Mouse (Mus musculus) layer of hippocampus, postnatal 10 days (tissue): ENCODE data around the gene Myh14. TPM values are rescaled to one million over a fixed set of nuclear protein-coding genes. Genes with fewer than 3 reads are reported as not detected.

Source experiments
- DNase-seq, 2 experiments: peaks; one replicate each; pipeline ENCODE4 v3.0.0; 2021; ENCODE audit warnings: low spot score in 2 of 2
- total RNA-seq, 2 experiments: library from RNA; stranded (reverse); gene quantifications; 2 replicates each; pipeline ENCODE4 v1.2.3; 2021

The Myh14 gene
- total RNA-seq, 2 experiments from 2014 or later, result 17.6 to 17.9 TPM

DNA sequence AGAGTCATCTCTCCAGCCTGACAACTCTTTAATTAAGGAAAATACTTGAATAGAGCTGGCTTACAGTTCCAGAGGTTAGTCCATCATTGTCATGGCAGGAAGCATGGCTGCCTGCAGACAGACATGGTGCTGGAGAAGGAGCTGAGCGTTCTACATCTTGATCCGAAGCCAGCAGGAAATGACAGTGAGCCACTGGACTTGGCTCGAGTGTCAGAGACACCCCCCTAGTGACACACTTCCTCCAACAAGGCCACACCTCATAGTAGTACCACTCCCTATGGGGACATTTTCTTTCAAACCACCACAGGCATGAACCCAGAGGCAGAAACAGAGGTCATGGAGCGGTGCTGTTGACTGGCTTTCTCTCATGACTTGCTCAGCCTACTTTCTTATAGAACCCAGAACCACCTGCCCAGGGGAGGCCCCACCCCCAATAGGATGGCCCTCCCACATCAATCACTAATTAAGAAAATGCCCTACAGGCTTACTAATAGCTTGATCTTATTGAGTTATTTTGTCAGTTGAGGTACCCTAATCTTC lies 86.3 kb downstream of the Myh14 start:
- DNase-seq, result no peak

DNA sequence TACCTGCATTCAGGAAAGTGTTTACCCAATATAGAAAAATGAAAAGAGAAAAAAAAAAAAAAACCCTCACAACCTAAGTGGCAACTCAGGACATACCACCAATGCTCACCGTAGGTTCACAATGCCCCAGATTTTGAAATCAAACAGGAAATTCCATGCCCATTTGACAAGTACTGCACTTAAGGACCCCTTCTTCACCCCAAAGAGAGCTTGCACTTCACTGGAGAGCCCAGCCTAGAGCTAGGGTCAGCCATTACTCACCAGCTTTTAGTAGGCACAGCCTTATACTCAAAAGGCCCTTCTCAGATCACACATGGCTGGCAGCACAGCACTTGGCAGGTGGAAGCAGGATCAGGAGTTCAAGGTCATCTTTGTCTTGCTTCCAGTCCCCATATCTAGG lies 87.5 kb downstream of the Myh14 start:
- DNase-seq, result no peak

DNA sequence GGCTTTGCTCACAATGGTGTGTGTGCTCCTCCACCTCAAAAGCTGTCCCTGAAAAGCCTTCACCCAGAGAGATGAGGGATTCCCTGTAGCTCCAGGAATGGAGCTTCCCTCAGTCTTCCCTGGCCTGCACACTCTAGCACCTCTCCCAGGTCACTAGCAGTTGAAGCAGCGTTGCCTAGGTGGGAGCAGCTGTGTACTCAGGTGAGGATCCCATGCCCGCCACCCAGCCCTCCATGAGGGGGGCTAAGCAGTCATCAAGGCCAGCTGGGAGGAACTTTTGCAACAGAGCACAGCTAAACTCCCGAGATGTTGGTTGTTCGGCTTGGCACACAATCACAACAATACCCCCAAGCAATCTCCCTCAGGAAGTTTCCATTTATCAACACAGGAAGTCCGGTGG lies 87.9 kb downstream of the Myh14 start:
- no peak for DNase-seq

DNA sequence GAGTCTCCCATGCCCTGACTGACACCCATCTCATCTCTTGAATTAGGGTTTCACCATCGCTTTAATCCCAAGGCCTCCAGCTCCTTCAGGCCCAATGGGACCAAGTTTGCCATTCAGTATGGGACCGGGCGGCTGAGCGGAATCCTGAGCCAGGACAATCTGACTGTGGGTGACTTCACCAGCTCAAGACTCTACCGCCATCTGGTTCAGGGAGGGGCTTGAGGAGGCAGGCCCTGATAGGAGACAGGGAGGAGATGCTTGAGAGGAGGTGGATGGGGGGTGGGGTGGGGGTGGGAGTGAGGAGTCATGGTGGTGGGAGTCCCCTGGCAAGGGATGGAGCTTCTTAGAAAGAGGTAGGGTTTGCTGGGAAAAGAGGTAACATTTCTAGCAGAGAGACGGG lies 89.0 kb downstream of the Myh14 start:
- DNase-seq, result no peak

DNA sequence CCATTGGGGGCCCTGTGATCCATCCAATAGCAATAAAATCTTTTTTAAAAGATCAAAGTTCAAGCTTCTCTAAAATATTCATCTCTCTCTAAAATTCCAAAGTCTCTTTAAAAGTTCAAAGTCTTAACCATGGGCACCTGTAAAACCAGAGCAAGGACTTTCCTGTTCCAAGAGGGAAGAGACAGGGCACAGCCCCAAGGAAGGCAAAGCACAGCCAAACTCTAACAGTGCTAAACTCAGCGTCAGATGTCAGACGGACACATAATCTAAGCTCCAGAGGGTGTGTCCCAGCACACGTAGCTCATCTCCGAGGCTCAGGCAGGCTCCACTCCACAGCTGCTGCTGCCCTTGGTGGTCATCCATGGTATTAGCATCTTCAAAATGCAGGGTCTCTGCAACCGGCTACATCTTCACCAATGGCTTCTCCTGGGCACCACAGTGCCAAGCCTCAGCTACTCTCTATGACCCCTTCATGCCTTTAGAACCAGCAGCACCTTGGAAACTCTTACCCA lies 94.3 kb downstream of the Myh14 start:
- no peak for DNase-seq

DNA sequence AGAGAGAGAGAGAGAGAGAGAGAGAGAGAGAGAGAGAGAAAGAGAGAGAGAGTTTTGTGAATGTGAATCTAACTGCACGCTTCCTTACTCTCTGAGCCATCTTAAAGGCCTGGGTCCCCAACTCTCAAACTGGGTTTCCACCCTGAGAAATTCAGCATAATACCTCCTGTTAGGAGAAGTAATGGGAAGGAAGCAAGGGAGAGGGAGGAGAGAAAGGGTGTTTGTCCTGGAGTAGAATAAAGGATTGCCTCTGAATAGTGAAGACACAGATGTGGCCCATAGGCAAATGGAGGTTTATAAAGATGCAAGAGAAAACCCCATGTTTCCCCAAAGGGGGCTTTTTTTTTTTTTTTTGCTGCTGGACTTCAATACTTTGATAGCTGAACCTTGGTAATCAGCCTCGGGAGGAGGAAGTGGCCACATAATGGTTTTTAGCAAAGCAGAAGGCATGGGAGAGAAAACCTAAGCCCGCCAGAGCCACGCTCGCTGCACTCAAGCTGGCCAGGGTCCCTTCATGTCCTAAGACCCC lies 97.6 kb downstream of the Myh14 start:
- no peak for DNase-seq

DNA sequence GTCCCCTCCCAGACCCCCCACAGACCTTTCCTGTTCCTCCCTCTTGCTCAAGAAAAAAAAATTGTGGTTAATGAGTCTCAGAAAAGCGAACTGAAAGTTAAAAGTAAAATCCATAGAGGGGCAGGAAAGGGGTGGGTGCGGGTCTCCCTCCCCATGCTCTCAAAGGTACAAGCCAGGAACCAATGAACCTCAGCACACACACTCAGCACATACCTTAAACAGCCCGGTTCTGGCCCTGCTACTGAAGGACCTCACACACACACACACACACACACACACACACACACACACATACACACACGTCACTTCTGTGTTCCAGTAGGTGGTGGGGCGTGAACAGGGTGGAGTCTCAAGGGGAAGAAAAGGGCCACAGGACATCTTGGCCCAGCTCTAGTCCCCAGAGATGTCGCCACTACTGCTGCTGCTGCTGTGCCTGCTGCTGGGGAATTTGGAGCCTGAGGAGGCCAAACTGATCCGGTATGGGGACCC lies 98.4 kb downstream of the Myh14 start, which contains the start of gene Napsa:
Gene Napsa (plus strand): TSS at position 168 of the 489 bp plus-strand sequence.
- DNase-seq, result no peak

DNA sequence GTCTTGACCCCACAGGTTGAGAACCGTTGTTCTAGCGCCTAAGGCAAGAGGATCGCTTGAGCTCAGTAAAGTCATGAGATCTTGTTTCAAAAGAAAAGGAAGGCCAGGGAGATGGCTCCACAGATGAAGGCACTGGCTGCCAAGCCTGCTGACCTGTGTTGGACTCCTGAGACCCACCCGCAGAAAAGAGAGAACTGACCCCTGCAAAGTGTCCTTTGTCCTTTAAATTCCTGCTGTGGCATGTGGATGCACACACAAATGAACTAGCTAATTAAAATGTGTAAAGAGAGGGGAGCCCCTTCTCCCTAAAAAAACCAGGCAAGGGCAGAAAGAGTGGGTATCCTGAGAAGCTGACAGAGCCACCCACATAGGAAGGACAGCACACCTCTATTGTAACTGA lies 98.8 kb downstream of the Myh14 start:
- DNase-seq, result no peak

DNA sequence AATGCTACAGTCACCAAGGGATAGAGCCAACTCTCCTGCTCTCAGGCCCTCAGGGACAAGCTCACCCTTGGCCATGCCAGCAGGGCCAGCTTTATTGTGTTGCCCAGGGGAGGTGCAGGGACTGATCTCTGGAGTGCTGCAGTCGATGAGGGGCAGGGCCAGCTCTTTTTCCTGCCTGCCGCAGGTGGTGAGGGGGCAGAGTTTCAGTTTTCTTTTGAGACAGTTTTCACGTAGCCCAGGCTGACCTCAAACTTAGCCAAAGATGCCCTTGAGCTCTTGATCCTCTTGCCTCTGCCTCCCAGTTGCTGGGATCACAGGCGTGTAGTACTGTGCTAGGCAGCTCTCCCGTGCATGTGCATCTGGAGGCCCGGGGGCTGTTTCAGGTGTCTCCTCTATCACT lies 99.7 kb downstream of the Myh14 start:
- no peak for DNase-seq

DNA sequence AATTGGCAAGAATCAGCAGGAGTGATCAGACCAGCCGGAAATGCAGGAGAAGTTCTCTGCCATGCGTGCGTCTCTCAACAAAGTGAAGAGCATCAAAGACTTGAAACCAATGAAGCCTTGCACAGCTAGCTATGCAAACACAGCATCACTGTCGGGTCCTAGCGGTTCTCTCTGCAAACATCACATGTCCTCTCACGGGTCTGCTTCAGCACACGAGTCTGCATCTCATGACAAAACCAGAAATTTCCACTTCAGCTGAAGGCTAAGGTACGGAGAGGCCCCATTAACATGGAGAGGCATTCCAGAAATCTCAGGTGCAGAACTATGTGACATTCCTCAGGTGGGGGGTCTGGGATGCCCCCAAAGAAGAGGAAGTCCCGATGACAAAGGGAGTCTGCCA lies 101.8 kb downstream of the Myh14 start:
- DNase-seq, result no peak

DNA sequence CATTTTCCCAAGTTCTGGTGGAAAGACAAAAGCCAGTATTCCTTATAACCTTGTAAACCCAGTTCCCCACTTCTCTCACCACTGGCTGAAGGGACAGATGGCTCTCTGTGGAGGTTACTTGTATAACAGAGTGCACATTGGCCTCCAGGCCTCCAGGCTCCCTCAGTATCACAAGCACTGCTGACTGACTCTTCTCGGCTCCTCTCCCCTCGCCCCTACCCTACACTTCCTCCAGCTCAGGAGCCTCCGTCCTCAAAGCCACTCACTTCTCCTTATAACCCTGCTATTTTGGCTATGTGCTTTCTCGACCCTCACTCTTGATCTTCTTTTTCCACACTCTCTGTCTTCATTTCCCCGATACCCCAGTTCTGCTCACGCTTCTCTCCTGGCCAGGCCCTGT lies 105.2 kb downstream of the Myh14 start:
- DNase-seq, result no peak

DNA sequence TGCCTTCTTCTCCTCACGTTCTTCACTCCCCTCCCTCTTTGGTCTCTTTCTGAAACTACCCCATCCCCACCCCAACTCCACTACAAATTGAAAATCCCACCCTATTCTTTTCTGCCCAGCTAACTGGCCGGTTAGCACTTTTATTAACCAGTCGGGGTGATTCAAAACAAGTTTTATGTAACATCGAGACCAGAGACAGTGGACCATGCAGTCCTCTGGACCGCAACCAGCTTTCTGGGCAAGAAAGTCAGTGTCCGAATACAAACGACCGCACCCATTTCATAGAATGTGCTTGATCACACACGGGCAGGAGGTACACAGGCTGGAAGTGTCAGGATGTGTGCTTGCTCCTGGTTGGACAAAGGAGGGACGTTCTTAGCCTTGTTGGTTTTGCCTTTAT lies 106.2 kb downstream of the Myh14 start:
- DNase-seq, result no peak

DNA sequence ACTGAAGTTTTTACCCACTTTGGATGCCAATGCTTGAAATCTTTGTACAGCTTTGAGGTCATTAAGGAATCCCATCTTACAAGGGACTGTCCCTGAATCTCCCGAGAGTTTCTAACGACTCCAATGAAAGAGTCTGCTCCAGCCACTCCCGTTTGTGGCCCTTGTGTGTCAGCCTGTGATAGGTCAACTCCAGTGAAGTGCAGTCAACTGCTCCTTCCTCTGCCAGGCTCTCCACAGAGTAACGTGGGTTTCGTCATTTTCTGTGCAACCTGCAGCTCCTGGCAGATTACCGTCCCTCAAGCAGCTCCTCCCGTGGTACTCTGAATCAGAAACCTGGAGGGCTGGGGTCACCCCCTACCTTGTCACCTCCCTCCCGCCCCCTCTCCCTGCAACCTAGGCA lies 107.4 kb downstream of the Myh14 start:
- no peak for DNase-seq

DNA sequence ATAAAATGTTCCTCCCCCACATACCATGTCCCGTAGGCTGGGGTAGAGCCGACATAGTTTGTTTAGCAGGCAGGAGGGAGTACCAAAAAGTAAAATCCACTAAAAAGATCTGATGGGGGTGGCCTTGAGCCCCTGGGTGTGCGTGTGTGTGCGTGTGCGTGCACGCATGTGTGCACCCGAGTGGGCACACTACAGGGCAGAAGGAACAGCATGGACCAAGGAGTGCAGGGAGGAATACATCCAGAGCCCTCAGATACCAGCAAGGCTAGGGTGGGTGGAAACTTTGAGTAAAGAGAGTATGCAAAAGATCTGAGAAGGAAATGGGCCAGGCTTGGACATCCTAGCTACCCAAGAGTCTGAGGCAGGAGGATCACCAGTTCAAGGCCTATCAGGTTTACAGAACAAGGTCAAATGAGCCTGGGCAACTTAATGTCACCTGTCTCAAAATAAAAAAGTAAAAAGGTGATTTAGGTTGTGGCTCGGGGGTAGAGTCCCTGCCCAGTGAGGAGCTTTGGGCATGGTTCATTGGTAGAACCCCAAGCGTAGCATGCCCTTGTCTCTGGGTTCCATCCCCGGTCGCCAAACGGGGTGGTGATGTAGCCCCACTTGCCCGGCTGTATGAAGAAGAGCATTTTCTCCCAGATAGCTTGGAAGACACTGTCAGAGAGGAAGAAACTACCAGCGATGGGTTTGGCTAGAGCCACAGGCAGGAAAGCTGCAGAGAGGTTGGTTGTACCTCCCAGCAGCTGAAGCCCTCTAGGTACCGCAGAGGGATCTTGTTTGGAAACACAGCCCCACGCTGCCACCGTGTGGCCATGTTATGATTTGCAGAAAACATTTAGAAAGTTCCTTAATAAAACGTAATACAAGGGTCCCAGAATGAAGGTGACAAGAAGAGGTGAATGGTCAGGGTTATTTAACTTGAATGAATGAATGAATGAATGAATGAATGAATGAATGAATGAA lies 109.9 kb downstream of the Myh14 start:
- DNase-seq, result peak; percentile 86

DNA sequence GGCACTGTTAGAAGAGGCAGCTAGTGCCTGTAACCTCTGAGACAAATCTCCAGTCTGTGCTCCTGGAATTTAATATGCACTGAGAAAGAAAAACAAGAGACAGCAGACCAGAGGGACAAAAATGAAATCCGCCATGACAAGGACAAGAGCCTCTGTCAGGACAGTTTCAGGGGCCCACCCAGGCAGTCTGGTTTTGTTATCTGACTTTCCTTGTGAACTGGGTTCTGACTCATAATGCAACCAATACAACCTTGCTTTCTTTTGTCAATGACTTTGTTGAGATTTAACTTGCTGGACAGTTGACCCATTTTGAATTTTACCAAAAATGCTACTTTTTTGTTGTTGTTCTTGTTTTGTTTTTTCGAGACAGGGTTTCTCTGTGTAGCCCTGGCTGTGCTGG lies 113.0 kb downstream of the Myh14 start:
- no peak for DNase-seq

Other genes starting within 250 kb of the Myh14 start
- gene Lrrc4b, start 241.8 kb downstream of the Myh14 start, total RNA-seq, result 100 to 1,000 TPM; 338 to 365 TPM
- gene Aspdh, start 205.5 kb downstream of the Myh14 start, total RNA-seq, result 10 to 100 TPM; 13.0 to 16.5 TPM
- 10 to 100 TPM; 38.7 to 41.1 TPM for gene Josd2, start 202.9 kb downstream of the Myh14 start, total RNA-seq
- gene Emc10, start 174.3 kb downstream of the Myh14 start, total RNA-seq, result 100 to 1,000 TPM; 157 to 169 TPM
- 10 to 100 TPM; 27.6 to 33.3 TPM for gene Fam71e1, start 174.3 kb downstream of the Myh14 start, total RNA-seq
- under 1 TPM; 0.11 to 0.18 TPM for gene Mybpc2, start 146.2 kb downstream of the Myh14 start, total RNA-seq
- under 1 TPM in 1 of 2 experiments, not detected in 1; 0.11 TPM for gene Spib, start 138.8 kb downstream of the Myh14 start, total RNA-seq
- 10 to 100 TPM; 10.3 to 13.6 TPM for gene Pold1, start 122.0 kb downstream of the Myh14 start, total RNA-seq
- gene Nr1h2, start 116.9 kb downstream of the Myh14 start, total RNA-seq, result 10 to 100 TPM; 58.3 to 67.3 TPM
- under 1 TPM in 1 of 2 experiments, not detected in 1; 0.98 TPM for gene Napsa, start 98.5 kb downstream of the Myh14 start, total RNA-seq
- 100 to 1,000 TPM in 1 of 2 experiments, 10 to 100 TPM in 1; 93.0 to 106 TPM for gene Kcnc3, start 80.2 kb downstream of the Myh14 start, total RNA-seq
- gene Izumo2, start 37.9 kb upstream of the Myh14 start, total RNA-seq, result not detected
- 10 to 100 TPM; 27.7 to 31.5 TPM for gene Vrk3, start 77.6 kb upstream of the Myh14 start, total RNA-seq
- under 1 TPM; 0.16 to 0.53 TPM for gene Zfp473, start 80.2 kb upstream of the Myh14 start, total RNA-seq
- 10 to 100 TPM; 34.2 to 35.2 TPM for gene Nup62, start 145.2 kb upstream of the Myh14 start, total RNA-seq
- 1 to 10 TPM; 1.1 to 2.0 TPM for gene Il4i1, start 145.5 kb upstream of the Myh14 start, total RNA-seq
- 10 to 100 TPM; 28.0 to 29.1 TPM for gene Atf5, start 145.8 kb upstream of the Myh14 start, total RNA-seq
- gene Akt1s1, start 178.1 kb upstream of the Myh14 start, total RNA-seq, result 10 to 100 TPM; 85.8 to 95.5 TPM
- 10 to 100 TPM; 41.2 to 53.3 TPM for gene Tbc1d17, start 178.2 kb upstream of the Myh14 start, total RNA-seq
- gene Pnkp, start 186.3 kb upstream of the Myh14 start, total RNA-seq, result 10 to 100 TPM; 32.6 to 38.4 TPM
- gene Ptov1, start 198.9 kb upstream of the Myh14 start, total RNA-seq, result 100 to 1,000 TPM; 278 to 304 TPM
- gene Med25, start 221.9 kb upstream of the Myh14 start, total RNA-seq, result 100 to 1,000 TPM; 107 to 114 TPM
- gene Fuz, start 225.2 kb upstream of the Myh14 start, total RNA-seq, result 10 to 100 TPM; 17.9 to 19.4 TPM